Mouse (Mus musculus) thymus, adult 2 months (tissue): Measurements from ENCODE around the gene Cplx3.

ENCODE experiments used
- CTCF ChIP-seq: fragments of 200-500 bp; IDR thresholded peaks from 2 replicates; pipeline ENCODE4 v1.5.1; 2012; ENCODE audit warnings: mild to moderate bottlenecking, control low read depth, low read length, moderate library complexity, borderline replicate concordance; ENCODE audit not compliant: control insufficient read depth, poor library complexity, insufficient read depth; ENCODE audit errors: extremely low read depth
- POLR2A ChIP-seq: fragments of 200-500 bp; IDR thresholded peaks from 2 replicates; pipeline ENCODE4 v1.6.1; 2012; ENCODE audit warnings: mild to moderate bottlenecking, low read length, control low read depth, moderate library complexity; ENCODE audit not compliant: control insufficient read depth, poor library complexity, insufficient read depth; ENCODE audit errors: extremely low read depth

GRCm38 (mm10) chr9:57613975-57614374 lies 7.9 kb upstream of the Cplx3 start:
- TF ChIP-seq POLR2A: no peak
- no peak for TF ChIP-seq CTCF
